Mouse (Mus musculus): ENCODE measurements around the gene Speer4f1. TPM values are rescaled to one million over a fixed set of nuclear protein-coding genes. Genes with fewer than 3 reads are reported as not detected.

Gene Speer4f1
- polyA plus RNA-seq, 1 experiment, result not detected

DNA sequence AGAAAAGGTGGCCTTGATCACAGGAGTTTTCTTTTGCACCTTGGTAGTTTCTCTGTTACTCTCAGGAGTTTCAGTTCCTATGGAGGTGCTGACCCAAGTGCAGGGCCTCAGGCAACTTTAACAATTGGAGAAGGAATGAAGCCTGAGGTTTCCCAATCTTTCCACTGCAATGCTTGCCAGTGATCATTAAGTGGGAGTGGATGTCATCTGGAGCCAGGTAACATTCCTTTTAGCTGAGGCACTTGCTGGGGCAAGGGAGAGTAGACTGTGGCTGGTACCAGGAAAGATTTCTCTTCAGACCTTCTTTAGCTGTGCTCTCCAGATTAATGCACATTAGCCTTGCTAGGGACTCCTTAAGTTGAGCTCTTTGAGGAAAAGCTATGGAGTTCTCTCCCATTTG lies 29.6 kb downstream of the Speer4f1 start:
- DNase-seq, result peak; percentile 2
- H3K27ac ChIP-seq (ENCODE audit: insufficient read depth, low read depth, low read length), result no peak overlapping the region
- TF ChIP-seq POLR2A (IDR thresholded peaks at IDR 0.05; ENCODE audit: low read depth, low read length), result no peak
- no peak for TF ChIP-seq CTCF (conservative IDR thresholded peaks at IDR 0.05; ENCODE audit: insufficient read depth, insufficient read length, low read depth, low read length)
- no peaks in the 10 kb centered on the region for H3K4me1 ChIP-seq (ENCODE audit: control insufficient read depth, insufficient read depth, low read length)
- H3K4me3 ChIP-seq (ENCODE audit: insufficient read depth, low read depth, low read length), result no peak overlapping the region
- no peaks in the 10 kb centered on the region for H3K36me3 ChIP-seq (ENCODE audit: control insufficient read depth, insufficient read depth, low read length)
- H3K27me3 ChIP-seq (replicated peaks; ENCODE audit: control insufficient read depth, insufficient read depth, low read length), result no peaks in the 10 kb centered on the region

DNA sequence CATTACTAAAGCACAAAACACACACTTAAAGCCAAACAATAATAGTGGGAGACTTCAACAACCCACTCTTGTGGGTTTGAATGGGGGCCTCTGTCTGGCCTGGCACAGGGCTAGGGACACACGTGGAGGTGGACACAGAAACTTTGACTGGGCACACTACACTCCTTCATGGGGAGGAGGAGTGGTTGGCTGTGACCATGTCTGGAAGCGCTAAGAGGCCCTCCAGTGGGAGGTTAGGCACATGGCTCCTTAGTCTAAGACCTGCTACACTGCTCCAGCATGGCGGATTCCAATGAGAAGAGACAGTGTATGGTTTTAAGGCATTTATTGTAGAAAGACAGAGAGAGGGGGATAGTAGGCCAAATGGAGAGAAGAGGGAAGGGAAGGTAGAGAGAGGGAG lies 32.1 kb downstream of the Speer4f1 start:
- Histone ChIP-seq H3K4me1 (ENCODE audit: control insufficient read depth, insufficient read depth, low read length) (no peaks in the 10 kb centered on the region), H3K27ac (ENCODE audit: insufficient read depth, low read depth, low read length) (no peak overlapping the region), H3K4me3 (ENCODE audit: insufficient read depth, low read depth, low read length) (no peak overlapping the region), H3K27me3 (replicated peaks; ENCODE audit: control insufficient read depth, insufficient read depth, low read length) (no peaks in the 10 kb centered on the region), H3K36me3 (ENCODE audit: control insufficient read depth, insufficient read depth, low read length) (no peaks in the 10 kb centered on the region)
- 79% methylated on average over 3 of the region's 3 CpGs for WGBS
- DNase-seq, result no peak
- TF ChIP-seq CTCF (conservative IDR thresholded peaks at IDR 0.05; ENCODE audit: insufficient read depth, insufficient read length, low read depth, low read length), result peak; percentile 41
- no peak for TF ChIP-seq POLR2A (IDR thresholded peaks at IDR 0.05; ENCODE audit: low read depth, low read length)

Other genes with a start within 250 kb of the Speer4f1 start
- 0.09 TPM in 1 of 2 replicates, not detected in the other for gene Speer4f2, start 102.9 kb upstream of the Speer4f1 start, polyA plus RNA-seq (2012; rRNA removed)
- gene Sema3c, start 98.2 kb downstream of the Speer4f1 start, polyA plus RNA-seq (2012; rRNA removed), result 4.9 and 5.6 TPM in 2 replicates

All from kidney, adult 2 months (tissue).